Mouse (Mus musculus) forebrain, embryonic 14.5 days (tissue): Measurements from ENCODE around the gene Gm9887. TPM values are rescaled to one million over a fixed set of nuclear protein-coding genes. Genes with fewer than 3 reads are reported as not detected.
A peak's percentile ranks its signal among the peaks of the same experiment; 100 is the strongest.
"Not testable (repeated sequence)": the region's sequence is repeated elsewhere in the genome, so short reads cannot be mapped to it uniquely, and the experiment has no call there.

ENCODE experiments used
- ATAC-seq: fragments of 200-750 bp; cut with Nextera tagmentation; 2 replicates; pipeline ENCODE4 v1.8.0; 2017; ENCODE audit warnings: mild to moderate bottlenecking, moderate library complexity
- DNase-seq: peaks from one replicate; pipeline ENCODE4 v3.0.0-alpha.2; 2015; ENCODE audit warnings: low spot score
- H3K27ac ChIP-seq: fragments of 300-500 bp; sonication (generic); 2 replicates; pipeline ENCODE4 v1.5.1; 2014; ENCODE audit warnings: low read depth, mild to moderate bottlenecking, control low read depth, low read length, moderate library complexity
- H3K27me3 ChIP-seq: fragments of 300-500 bp; sonication (generic); replicated peaks from 2 replicates; pipeline ENCODE4 v1.6.1; 2014; ENCODE audit warnings: low read length, control low read depth, mixed read lengths; ENCODE audit not compliant: control insufficient read depth, insufficient read depth
- H3K36me3 ChIP-seq: fragments of 300-500 bp; sonication (generic); 2 replicates; pipeline ENCODE4 v1.6.1; 2014; ENCODE audit warnings: low read length, control low read depth; ENCODE audit not compliant: control insufficient read depth, insufficient read depth
- H3K4me1 ChIP-seq: fragments of 300-500 bp; sonication (generic); 2 replicates; pipeline ENCODE4 v1.6.1; 2014; ENCODE audit warnings: antibody characterized with exemption, low read length, control low read depth; ENCODE audit not compliant: control insufficient read depth, insufficient read depth
- H3K4me2 ChIP-seq: fragments of 300-500 bp; sonication (generic); 2 replicates; pipeline ENCODE4 v1.6.1; 2014; ENCODE audit warnings: mild to moderate bottlenecking, control low read depth, low read length
- H3K4me3 ChIP-seq: fragments of 300-500 bp; sonication (generic); 2 replicates; pipeline ENCODE4 v1.5.1; 2014; ENCODE audit warnings: low read depth, low read length, control low read depth
- H3K9ac ChIP-seq: fragments of 300-500 bp; sonication (generic); 2 replicates; pipeline ENCODE4 v1.6.1; 2014; ENCODE audit warnings: mild to moderate bottlenecking, low read length, control low read depth, moderate library complexity
- H3K9me3 ChIP-seq: fragments of 300-500 bp; sonication (generic); replicated peaks from 2 replicates; pipeline ENCODE4 v1.6.1; 2016; ENCODE audit warnings: low read length, control low read depth, mixed read lengths; ENCODE audit not compliant: control insufficient read depth
- WGBS: fragments of 180-500 bp; shearing (Covaris S2); extraction: QIAGEN DNeasy Blood & Tissue Kit; methylation state at CpG from one replicate; pipeline ENCODE4 v1.1.7; 2014; 5-methylcytosine and 5-hydroxymethylcytosine counted together
- polyA plus RNA-seq: library from polyadenylated mRNA; unstranded; fragments of >200 nt; fragmentation: Nextera tagmentation; extraction: Ambion mirVana; gene quantifications from 2 replicates; pipeline ENCODE4 v1.2.1, GENCODE M21; 2014

Gm9887 gene
- polyA plus RNA-seq, 1 experiment from 2014 or later: 0.83 TPM

GRCm38 (mm10) chr12:69390000-69390698, 17.9 kb upstream of the Gm9887 start:
- WGBS: 78% methylated on average over 7 of the region's 7 CpGs
- Histone ChIP-seq H3K27ac (no peak overlapping the region), H3K9ac (no peak overlapping the region), H3K36me3 (no peaks in the 10 kb centered on the region), H3K27me3 (no peaks in the 10 kb centered on the region), H3K4me3 (no peak overlapping the region), H3K4me2 (no peak overlapping the region), H3K4me1 (no peaks in the 10 kb centered on the region), H3K9me3 (no peaks in the 10 kb centered on the region)
- DNase-seq (no peak), ATAC-seq (no peak)

- Histone ChIP-seq H3K9me3 (no peaks in the 10 kb centered on the region), H3K4me1 (no peaks in the 10 kb centered on the region), H3K27ac (no peak overlapping the region), H3K9ac (no peak overlapping the region), H3K36me3 (no peaks in the 10 kb centered on the region), H3K4me2 (no peak overlapping the region), H3K4me3 (no peak overlapping the region), H3K27me3 (no peaks in the 10 kb centered on the region)
- DNase-seq (peak; percentile 36), ATAC-seq (no peak)
- WGBS: 60% methylated on average over 7 of the region's 7 CpGs
Measured at GRCm38 (mm10) chr12:69389273-69389938, 17.1 kb upstream of the Gm9887 start.

GRCm38 (mm10) chr12:69388321-69388869, 16.1 kb upstream of the Gm9887 start:
- no peak overlapping the region for H3K27ac ChIP-seq
- no peaks in the 10 kb centered on the region for H3K9me3 ChIP-seq
- ATAC-seq (no peak), DNase-seq (no peak)
- H3K4me2 ChIP-seq: no peak overlapping the region
- H3K4me3 ChIP-seq: no peak overlapping the region
- no peak overlapping the region for H3K9ac ChIP-seq
- no peaks in the 10 kb centered on the region for H3K27me3 ChIP-seq
- no peaks in the 10 kb centered on the region for H3K36me3 ChIP-seq
- H3K4me1 ChIP-seq: no peaks in the 10 kb centered on the region
- 95% methylated on average over 10 of the region's 10 CpGs for WGBS

GRCm38 (mm10) chr12:69386281-69386732, 14.0 kb upstream of the Gm9887 start:
- not testable (repeated sequence) for H3K9ac ChIP-seq, H3K4me3 ChIP-seq, ATAC-seq, H3K36me3 ChIP-seq, H3K4me1 ChIP-seq, H3K4me2 ChIP-seq, H3K9me3 ChIP-seq, DNase-seq, H3K27me3 ChIP-seq, H3K27ac ChIP-seq
- WGBS: 79% methylated on average over 4 of the region's 12 CpGs

GRCm38 (mm10) chr12:69385542-69386280, 13.5 kb upstream of the Gm9887 start:
- no peaks in the 10 kb centered on the region for H3K27me3 ChIP-seq
- H3K9ac ChIP-seq: no peak overlapping the region
- no peak overlapping the region for H3K4me2 ChIP-seq
- no peaks in the 10 kb centered on the region for H3K4me1 ChIP-seq
- no peak for ATAC-seq
- DNase-seq: no peak
- H3K27ac ChIP-seq: no peak overlapping the region
- 60% methylated on average over 5 of the region's 6 CpGs for WGBS
- no peak overlapping the region for H3K4me3 ChIP-seq
- no peaks in the 10 kb centered on the region for H3K36me3 ChIP-seq
- H3K9me3 ChIP-seq: no peaks in the 10 kb centered on the region

GRCm38 (mm10) chr12:69384606-69385005, 12.3 kb upstream of the Gm9887 start:
- WGBS: 90% methylated on average over 5 of the region's 5 CpGs

GRCm38 (mm10) chr12:69382880-69383279, 10.6 kb upstream of the Gm9887 start:
- Histone ChIP-seq H3K36me3 (peaks cover 7% of the 10 kb centered on the region), H3K4me1 (no peaks in the 10 kb centered on the region), H3K4me2 (no peak overlapping the region), H3K9me3 (no peaks in the 10 kb centered on the region), H3K27ac (no peak overlapping the region), H3K4me3 (no peak overlapping the region), H3K9ac (no peak overlapping the region), H3K27me3 (no peaks in the 10 kb centered on the region)
- WGBS: 97% methylated on average over 1 of the region's 1 CpGs
- ATAC-seq: no peak
- no peak for DNase-seq

More at GRCm38 (mm10) chr12:69384606-69385005, 12.3 kb upstream of the Gm9887 start:
- H3K4me2 ChIP-seq: no peak overlapping the region
- no peak for DNase-seq
- H3K36me3 ChIP-seq: no peaks in the 10 kb centered on the region
- no peak overlapping the region for H3K4me3 ChIP-seq
- no peak for ATAC-seq
- H3K4me1 ChIP-seq: no peaks in the 10 kb centered on the region
- no peaks in the 10 kb centered on the region for H3K9me3 ChIP-seq
- no peak overlapping the region for H3K9ac ChIP-seq
- H3K27ac ChIP-seq: no peak overlapping the region
- H3K27me3 ChIP-seq: no peaks in the 10 kb centered on the region

- no peak overlapping the region for H3K9ac ChIP-seq
- no peak overlapping the region for H3K27ac ChIP-seq
- DNase-seq: no peak
- no peaks in the 10 kb centered on the region for H3K9me3 ChIP-seq
- ATAC-seq: no peak
- WGBS: 93% methylated on average over 11 of the region's 11 CpGs
- H3K4me3 ChIP-seq: no peak overlapping the region
- no peaks in the 10 kb centered on the region for H3K27me3 ChIP-seq
- peaks cover 11% of the 10 kb centered on the region for H3K36me3 ChIP-seq
- no peak overlapping the region for H3K4me2 ChIP-seq
- H3K4me1 ChIP-seq: peaks cover 6% of the 10 kb centered on the region
Measured at GRCm38 (mm10) chr12:69378558-69379454, 6.5 kb upstream of the Gm9887 start.
